Mouse (Mus musculus) lung, postnatal 4 days (tissue): ENCODE measurements around the gene Acp5.

Experiments used
- DNase-seq, 2 experiments: peaks; one replicate each; pipeline ENCODE4 v3.0.0; 2021

Acp5 gene

DNA sequence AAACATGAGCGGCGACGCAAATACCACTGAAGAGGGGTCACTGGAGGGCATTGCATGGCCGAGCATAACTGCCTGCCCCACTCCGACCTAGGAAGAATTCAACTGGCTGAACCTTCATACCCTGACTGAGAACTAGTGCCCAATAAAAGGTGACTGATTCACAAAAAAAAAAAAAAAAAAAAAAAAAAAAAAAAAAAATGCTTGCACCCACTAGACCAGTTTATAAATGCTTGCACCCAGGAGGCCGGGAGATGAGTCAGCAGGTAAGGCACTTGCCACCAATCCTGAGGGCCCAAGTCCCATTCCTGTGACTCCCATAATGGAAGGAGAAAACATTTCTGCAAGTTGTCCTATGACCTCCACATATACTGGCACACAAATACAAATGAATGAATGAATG, 42.8 kb downstream of the Acp5 start:
- no peak for DNase-seq

DNA sequence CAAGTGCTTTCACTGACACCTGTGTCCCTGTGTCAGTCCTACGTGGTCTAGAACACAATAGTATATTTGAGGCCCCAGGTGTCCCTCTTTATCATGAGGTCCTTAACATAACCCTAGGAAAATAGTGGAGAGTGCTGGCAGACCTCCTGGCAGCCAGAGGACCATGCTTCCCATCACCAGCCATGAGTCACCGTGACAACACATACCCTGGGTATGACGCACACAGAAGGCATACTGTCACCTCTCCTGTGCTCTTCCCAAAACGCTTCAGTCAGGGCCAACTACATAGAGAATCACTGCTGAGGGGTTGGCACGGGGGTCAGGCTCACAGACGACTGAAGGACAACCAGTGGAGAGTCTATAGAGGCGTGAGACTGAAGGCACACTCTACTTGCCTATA, 45.5 kb downstream of the Acp5 start:
- no peak for DNase-seq

DNA sequence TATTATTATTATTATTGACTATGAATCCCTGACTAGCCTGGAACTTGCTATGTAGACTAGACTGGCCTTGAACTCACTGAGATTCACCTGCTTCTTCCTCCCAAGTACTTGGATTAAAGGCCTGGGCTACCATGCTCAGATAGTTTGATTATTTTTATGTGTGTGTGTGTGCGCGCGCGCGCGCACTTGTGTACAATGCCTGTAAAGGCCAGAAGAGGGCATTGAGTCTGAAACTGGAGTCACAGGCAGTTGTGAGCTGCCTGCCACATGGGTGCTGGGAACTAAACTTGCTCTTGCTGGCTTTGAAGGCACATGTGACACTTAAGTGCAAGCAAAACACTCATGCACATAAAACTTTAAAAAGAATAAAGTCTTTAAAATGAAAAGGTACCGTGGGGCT, 46.2 kb downstream of the Acp5 start:
- DNase-seq, result no peak

DNA sequence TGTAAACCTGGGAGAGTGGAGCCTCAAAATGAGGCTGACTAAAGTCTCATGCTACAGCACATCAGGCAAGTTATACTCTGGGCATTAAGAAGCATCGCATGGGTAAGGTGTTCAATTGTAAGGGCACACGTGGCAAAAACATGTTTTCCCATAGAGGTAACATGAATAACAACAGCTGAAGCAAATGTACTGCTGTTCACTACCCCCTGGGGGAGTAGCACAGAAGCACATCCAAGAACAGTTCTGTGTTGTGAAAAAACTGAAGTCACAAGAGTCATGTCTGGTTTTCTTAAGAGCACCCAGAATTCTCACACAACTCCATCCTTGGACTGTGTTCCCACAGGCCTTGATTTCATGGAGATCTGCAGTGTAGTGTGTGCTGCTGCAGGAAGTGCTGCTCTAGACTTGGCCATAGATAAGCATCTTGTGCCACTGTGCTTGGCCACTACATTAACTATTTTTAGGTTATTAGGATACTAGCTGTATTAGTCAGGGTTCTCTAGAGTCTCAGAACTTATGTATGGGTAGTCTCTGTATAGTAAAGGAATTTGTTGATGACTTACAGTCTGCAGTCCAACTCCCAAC, 48.4 kb downstream of the Acp5 start:
- no peak for DNase-seq

DNA sequence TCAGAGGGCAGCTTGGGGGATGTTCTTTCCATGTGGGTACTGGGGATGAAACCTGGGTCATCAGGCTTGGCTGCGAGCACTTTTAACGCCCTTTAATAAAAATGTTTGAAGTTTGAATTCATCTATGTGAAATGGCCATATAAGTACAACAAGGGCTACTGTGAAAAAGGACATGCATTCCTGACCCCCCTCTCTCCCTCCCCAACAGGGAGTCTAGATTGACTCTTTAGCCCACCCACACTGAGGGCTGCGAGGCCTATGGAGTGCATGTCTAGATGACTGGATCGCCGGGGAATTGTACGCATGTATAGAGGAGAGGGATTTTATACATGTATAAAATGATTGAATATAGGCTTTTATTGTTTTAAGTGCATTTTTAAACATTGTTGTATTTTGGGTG, 49.5 kb downstream of the Acp5 start:
- no peak for DNase-seq

DNA sequence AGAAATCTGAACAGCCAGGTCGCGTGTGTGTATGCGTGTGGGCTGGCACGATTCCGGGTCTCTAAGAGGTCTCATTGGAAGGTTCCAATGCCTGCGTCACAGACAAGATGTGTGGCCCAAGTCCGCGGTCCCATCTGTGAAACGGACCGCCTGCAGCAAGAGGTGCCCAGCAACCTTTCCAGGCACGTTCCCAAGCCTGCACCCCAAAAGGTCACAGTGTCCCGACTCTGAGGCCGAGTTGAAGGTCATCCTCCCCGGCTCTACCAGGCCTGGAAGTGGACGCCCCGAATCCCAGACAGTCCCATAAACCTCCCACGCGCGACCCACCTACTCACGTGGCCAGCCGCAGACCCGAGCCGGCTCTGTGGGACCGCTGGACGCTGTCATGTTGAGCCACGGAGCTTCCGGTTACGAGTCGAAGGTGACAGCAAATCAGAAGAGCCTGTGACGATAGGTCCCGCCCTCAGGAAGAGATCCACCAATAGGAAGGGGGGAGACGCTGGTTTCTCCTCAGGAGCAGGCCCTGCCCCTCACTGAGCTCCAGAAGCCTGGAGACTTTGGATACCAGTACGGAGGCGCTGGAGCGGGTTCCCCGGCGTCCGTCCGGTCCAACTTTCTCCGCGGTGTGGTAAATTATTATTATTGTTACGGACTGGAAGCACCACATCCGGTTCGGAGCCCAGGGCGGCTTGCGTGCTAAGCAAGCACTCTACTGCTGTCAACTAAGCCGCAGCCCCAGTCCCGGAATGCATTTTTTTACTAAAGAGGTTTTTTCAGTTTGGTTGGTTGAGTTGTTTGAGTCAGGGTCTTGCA, 50.3 kb downstream of the Acp5 start, which contains the start of gene Ecsit:
Gene Ecsit (minus strand): TSS at position 417 of the 813 bp plus-strand sequence.
- DNase-seq, result peak; percentile 95

DNA sequence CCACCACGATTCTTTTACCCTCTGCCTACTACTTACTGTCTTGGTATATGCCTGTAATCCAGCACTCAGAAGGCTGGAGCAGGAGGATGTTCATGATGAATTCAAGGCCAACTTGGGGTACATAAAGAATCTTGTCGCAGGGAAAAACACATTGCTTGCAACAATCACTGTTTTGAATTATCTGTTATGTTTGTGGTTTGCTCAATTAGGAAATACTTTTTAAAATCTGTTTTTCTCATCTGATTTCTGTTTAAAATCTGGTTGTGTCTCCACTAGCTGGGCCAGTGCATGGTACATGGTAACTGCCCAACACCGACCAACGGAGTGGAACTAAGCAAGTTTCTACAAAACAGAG, 50.9 kb downstream of the Acp5 start:
- DNase-seq, result no peak
